Mouse (Mus musculus) brain, embryonic 14.5 days (tissue): ENCODE results near the gene Cwc22.

ENCODE experiments used
- CTCF ChIP-seq: fragments of 200-500 bp; IDR thresholded peaks from 2 replicates; pipeline ENCODE4 v1.5.1; 2012; ENCODE audit warnings: inconsistent platforms, mild to moderate bottlenecking, moderate library complexity, borderline replicate concordance; ENCODE audit not compliant: insufficient read depth, insufficient read length; ENCODE audit errors: extremely low read depth
- POLR2A ChIP-seq: fragments of 200-500 bp; IDR thresholded peaks from 2 replicates; pipeline ENCODE4 v1.6.1; 2012; ENCODE audit warnings: mild to moderate bottlenecking, inconsistent platforms, borderline replicate concordance; ENCODE audit not compliant: poor library complexity, insufficient read depth, insufficient read length, severe bottlenecking; ENCODE audit errors: extremely low read depth

GRCm38 (mm10) chr2:77941944-77942343, 4.2 kb downstream of the Cwc22 start:
- TF ChIP-seq CTCF: no peak
- no peak for TF ChIP-seq POLR2A
